Mouse (Mus musculus): ENCODE measurements around the gene Itgbl1.

DNA sequence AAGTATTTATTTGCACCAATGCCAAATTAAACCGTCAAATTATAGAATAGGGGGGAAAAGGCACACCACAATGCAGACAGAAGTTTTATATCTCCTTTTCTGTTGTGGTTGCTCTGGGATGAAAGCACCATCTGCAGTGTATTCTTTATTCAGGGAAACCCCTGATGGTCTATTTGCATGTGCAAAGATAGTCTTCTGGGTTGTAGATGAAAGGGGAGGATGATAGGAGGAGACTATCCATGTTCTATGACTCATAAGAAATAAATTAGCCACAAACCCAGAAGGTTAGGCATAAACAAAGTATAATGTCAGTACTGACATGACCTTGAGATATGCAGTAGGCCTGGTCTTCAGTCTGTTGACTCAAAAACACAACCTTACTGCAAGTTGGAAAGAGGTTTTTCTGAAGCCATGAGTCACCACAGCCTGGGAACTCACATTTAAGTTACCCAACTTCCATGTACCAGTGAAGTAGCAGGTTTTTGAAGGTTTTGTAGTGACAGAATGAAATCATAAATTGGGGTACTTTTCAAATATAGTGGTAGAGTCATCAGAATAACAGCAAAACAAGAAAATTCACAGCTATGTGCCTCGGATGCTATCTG is 330.9 kb downstream of the Itgbl1 start:
- no peak for TF ChIP-seq USF1 (IDR thresholded peaks at IDR 0.05; ENCODE audit: low read depth)
- TF ChIP-seq MAX (IDR thresholded peaks at IDR 0.05): no peak
- TF ChIP-seq CTCF (IDR thresholded peaks at IDR 0.05; ENCODE audit: control insufficient read depth, insufficient read depth, insufficient read length): no peak
- TF ChIP-seq FOSL1 (IDR thresholded peaks at IDR 0.05; ENCODE audit: insufficient read depth, low read length, poor library complexity, severe bottlenecking): no peak
- no peak for TF ChIP-seq MYOD1 (IDR thresholded peaks at IDR 0.05; ENCODE audit: control insufficient read depth, insufficient read length, low read depth)
- TF ChIP-seq MYOG (IDR thresholded peaks at IDR 0.05; ENCODE audit: control insufficient read depth, extremely low read depth, insufficient read length): no peak

All from C2C12 (cell line).